Mouse (Mus musculus): ENCODE measurements around the gene Ano4. TPM values are rescaled to one million over a fixed set of nuclear protein-coding genes. Genes with fewer than 3 reads are reported as not detected.

Gene Ano4
- polyA plus RNA-seq, 1 experiment: not detected

DNA sequence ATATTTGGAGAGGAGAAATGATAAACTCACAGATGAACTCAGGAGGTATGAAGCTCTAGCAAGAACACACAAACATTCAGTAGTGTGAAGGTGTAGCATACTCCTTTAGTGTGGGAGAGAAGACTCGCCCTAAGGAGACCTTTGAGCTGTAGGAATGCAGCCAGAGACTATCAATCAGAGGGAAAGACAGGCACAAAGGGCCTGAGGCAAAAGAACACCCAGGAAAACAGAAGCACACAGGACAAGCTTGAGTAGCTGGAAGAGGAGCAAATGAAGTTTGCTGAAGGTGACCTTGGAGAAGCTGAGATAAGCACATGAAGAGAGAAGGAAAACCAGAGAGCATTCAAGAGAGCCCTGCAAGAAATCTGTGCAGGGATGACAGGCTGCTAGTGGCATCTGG is 25.5 kb upstream of the Ano4 start:
- Histone ChIP-seq H3K27me3 (ENCODE audit: control insufficient read depth, insufficient read depth, insufficient read length) (no peaks in the 10 kb centered on the region), H3K79me3 (ENCODE audit: low read depth) (no peaks in the 10 kb centered on the region), H3K4me3 (ENCODE audit: insufficient read depth, poor library complexity, severe bottlenecking) (no peak overlapping the region), H3K36me3 (ENCODE audit: control insufficient read depth, insufficient read depth) (no peaks in the 10 kb centered on the region), H3K79me2 (ENCODE audit: control insufficient read depth, insufficient read depth) (no peaks in the 10 kb centered on the region), H3ac (ENCODE audit: control insufficient read depth, insufficient read length, low read depth) (no peak overlapping the region)
- TF ChIP-seq USF1 (IDR thresholded peaks at IDR 0.05; ENCODE audit: low read depth) (no peak), CEBPB (IDR thresholded peaks at IDR 0.05; ENCODE audit: low read depth) (no peak), MYOD1 (IDR thresholded peaks at IDR 0.05; ENCODE audit: control insufficient read depth, insufficient read length, low read depth) (no peak), MYOG (IDR thresholded peaks at IDR 0.05; ENCODE audit: control insufficient read depth, extremely low read depth, insufficient read length) (no peak), MAX (IDR thresholded peaks at IDR 0.05) (no peak), CTCF (IDR thresholded peaks at IDR 0.05; ENCODE audit: control insufficient read depth, insufficient read depth, insufficient read length) (no peak), FOSL1 (IDR thresholded peaks at IDR 0.05; ENCODE audit: insufficient read depth, low read length, poor library complexity, severe bottlenecking) (no peak)

DNA sequence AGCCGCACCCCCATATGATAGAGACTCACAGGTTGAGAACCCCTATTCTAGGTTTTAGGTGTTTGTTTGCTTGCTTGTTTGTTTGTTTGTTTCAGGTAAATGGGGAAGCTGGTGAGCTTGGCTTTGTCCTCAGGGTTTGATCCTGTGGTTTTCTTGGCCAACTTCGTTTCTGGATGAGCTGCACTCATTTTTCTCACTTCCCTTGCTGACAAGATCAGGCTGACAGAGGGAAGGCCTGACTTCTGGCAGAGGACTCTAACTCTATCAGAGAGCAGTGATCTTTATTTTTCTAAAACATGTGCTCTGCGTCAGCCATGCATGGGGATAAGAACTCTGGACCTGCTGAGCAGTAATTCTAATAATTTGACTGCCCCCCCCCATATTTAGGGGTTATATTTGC is 14.4 kb upstream of the Ano4 start:
- H3K79me3 ChIP-seq (ENCODE audit: low read depth): no peaks in the 10 kb centered on the region
- TF ChIP-seq CTCF (IDR thresholded peaks at IDR 0.05; ENCODE audit: control insufficient read depth, insufficient read depth, insufficient read length): no peak
- TF ChIP-seq CEBPB (IDR thresholded peaks at IDR 0.05; ENCODE audit: low read depth): no peak
- no peak for TF ChIP-seq MAX (IDR thresholded peaks at IDR 0.05)
- no peak for TF ChIP-seq MYOD1 (IDR thresholded peaks at IDR 0.05; ENCODE audit: control insufficient read depth, insufficient read length, low read depth)
- no peak for TF ChIP-seq FOSL1 (IDR thresholded peaks at IDR 0.05; ENCODE audit: insufficient read depth, low read length, poor library complexity, severe bottlenecking)
- TF ChIP-seq USF1 (IDR thresholded peaks at IDR 0.05; ENCODE audit: low read depth): no peak
- no peak for TF ChIP-seq MYOG (IDR thresholded peaks at IDR 0.05; ENCODE audit: control insufficient read depth, extremely low read depth, insufficient read length)

DNA sequence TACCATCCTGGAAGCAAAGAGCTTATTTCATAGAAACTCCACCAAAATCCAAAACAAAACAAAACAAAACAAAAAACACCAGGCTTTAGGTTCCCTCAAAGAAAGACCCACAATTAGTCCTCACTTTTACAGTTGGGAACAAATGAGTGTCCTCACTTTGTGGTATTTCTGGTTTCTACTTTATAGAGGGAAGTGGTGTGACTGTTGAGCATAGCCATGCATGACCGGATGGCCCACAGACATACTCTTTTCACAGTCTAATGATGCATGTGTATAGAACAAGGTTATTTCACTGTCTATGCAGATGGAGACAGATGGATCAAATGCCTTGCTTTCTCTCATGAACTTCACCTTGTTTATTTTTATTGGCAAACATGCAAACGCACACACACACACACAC is 10.1 kb upstream of the Ano4 start:
- Histone ChIP-seq H3K4me3 (ENCODE audit: insufficient read depth, poor library complexity, severe bottlenecking) (no peak overlapping the region), H3ac (ENCODE audit: control insufficient read depth, insufficient read length, low read depth) (no peak overlapping the region), H3K79me2 (ENCODE audit: control insufficient read depth, insufficient read depth) (no peaks in the 10 kb centered on the region), H3K27me3 (ENCODE audit: control insufficient read depth, insufficient read depth, insufficient read length) (no peaks in the 10 kb centered on the region), H3K79me3 (ENCODE audit: low read depth) (no peaks in the 10 kb centered on the region), H3K36me3 (ENCODE audit: control insufficient read depth, insufficient read depth) (no peaks in the 10 kb centered on the region)
- TF ChIP-seq FOSL1 (IDR thresholded peaks at IDR 0.05; ENCODE audit: insufficient read depth, low read length, poor library complexity, severe bottlenecking) (no peak), MYOD1 (IDR thresholded peaks at IDR 0.05; ENCODE audit: control insufficient read depth, insufficient read length, low read depth) (no peak), MYOG (IDR thresholded peaks at IDR 0.05; ENCODE audit: control insufficient read depth, extremely low read depth, insufficient read length) (no peak), USF1 (IDR thresholded peaks at IDR 0.05; ENCODE audit: low read depth) (no peak), MAX (IDR thresholded peaks at IDR 0.05) (no peak), CEBPB (IDR thresholded peaks at IDR 0.05; ENCODE audit: low read depth) (no peak), CTCF (IDR thresholded peaks at IDR 0.05; ENCODE audit: control insufficient read depth, insufficient read depth, insufficient read length) (no peak)

More for the DNA sequence above, 14.4 kb upstream of the Ano4 start:
- Histone ChIP-seq H3K36me3 (ENCODE audit: control insufficient read depth, insufficient read depth) (no peaks in the 10 kb centered on the region), H3K79me2 (ENCODE audit: control insufficient read depth, insufficient read depth) (no peaks in the 10 kb centered on the region), H3ac (ENCODE audit: control insufficient read depth, insufficient read length, low read depth) (no peak overlapping the region), H3K4me3 (ENCODE audit: insufficient read depth, poor library complexity, severe bottlenecking) (no peak overlapping the region), H3K27me3 (ENCODE audit: control insufficient read depth, insufficient read depth, insufficient read length) (no peaks in the 10 kb centered on the region)

DNA sequence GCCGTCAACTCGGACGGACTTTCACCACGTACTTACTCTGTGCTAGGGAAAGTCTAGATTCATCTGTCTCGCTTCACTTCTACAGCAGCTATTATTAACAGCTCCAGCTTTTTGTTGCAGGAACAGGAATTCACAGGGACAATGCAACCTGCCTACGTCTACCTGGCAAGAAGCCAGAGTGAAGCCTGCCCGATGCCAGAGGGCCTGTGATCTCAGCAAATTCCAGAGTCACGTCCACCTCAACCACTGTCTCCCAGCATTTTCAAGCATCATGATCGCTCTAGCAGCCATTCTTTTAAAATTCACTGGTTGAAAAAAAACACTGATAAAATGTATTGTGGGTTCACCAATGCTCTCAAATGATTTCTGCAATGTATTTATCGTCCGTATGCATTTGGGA is 6.9 kb upstream of the Ano4 start:
- TF ChIP-seq USF1 (IDR thresholded peaks at IDR 0.05; ENCODE audit: low read depth): no peak
- no peak for TF ChIP-seq MYOG (IDR thresholded peaks at IDR 0.05; ENCODE audit: control insufficient read depth, extremely low read depth, insufficient read length)
- no peak for TF ChIP-seq FOSL1 (IDR thresholded peaks at IDR 0.05; ENCODE audit: insufficient read depth, low read length, poor library complexity, severe bottlenecking)
- TF ChIP-seq CTCF (IDR thresholded peaks at IDR 0.05; ENCODE audit: control insufficient read depth, insufficient read depth, insufficient read length): no peak
- no peak for TF ChIP-seq MYOD1 (IDR thresholded peaks at IDR 0.05; ENCODE audit: control insufficient read depth, insufficient read length, low read depth)
- no peak for TF ChIP-seq MAX (IDR thresholded peaks at IDR 0.05)
- no peak for TF ChIP-seq CEBPB (IDR thresholded peaks at IDR 0.05; ENCODE audit: low read depth)
- Histone ChIP-seq H3ac (ENCODE audit: control insufficient read depth, insufficient read length, low read depth) (no peak overlapping the region), H3K27me3 (ENCODE audit: control insufficient read depth, insufficient read depth, insufficient read length) (peaks cover 2% of the 10 kb centered on the region), H3K79me2 (ENCODE audit: control insufficient read depth, insufficient read depth) (no peaks in the 10 kb centered on the region), H3K36me3 (ENCODE audit: control insufficient read depth, insufficient read depth) (no peaks in the 10 kb centered on the region), H3K4me3 (ENCODE audit: insufficient read depth, poor library complexity, severe bottlenecking) (no peak overlapping the region), H3K79me3 (ENCODE audit: low read depth) (no peaks in the 10 kb centered on the region)

DNA sequence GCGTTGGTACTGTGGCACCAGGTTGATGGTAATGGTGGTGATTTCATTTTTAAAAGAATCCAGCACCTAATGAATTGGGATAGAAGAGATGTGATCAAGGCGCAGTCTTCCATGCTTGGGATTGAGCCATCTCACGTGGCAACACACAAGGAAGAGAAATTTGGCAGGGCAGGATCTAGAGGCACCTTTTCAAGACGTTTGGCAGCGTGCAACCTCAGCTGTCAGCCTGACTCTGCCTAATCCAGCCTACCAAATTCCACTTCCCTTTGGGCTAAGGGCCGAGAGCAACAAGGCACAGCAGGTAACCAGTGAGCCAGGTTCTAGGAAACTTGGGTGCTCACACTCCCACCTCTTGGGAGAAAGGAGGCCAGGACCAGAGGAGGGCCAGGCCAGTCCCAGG is 1.0 kb upstream of the Ano4 start:
- no peak for TF ChIP-seq CEBPB (IDR thresholded peaks at IDR 0.05; ENCODE audit: low read depth)
- TF ChIP-seq MYOG (IDR thresholded peaks at IDR 0.05; ENCODE audit: control insufficient read depth, extremely low read depth, insufficient read length): no peak
- TF ChIP-seq MAX (IDR thresholded peaks at IDR 0.05): no peak
- no peak for TF ChIP-seq USF1 (IDR thresholded peaks at IDR 0.05; ENCODE audit: low read depth)
- TF ChIP-seq CTCF (IDR thresholded peaks at IDR 0.05; ENCODE audit: control insufficient read depth, insufficient read depth, insufficient read length): no peak
- TF ChIP-seq MYOD1 (IDR thresholded peaks at IDR 0.05; ENCODE audit: control insufficient read depth, insufficient read length, low read depth): no peak
- TF ChIP-seq FOSL1 (IDR thresholded peaks at IDR 0.05; ENCODE audit: insufficient read depth, low read length, poor library complexity, severe bottlenecking): no peak
- Histone ChIP-seq H3K27me3 (ENCODE audit: control insufficient read depth, insufficient read depth, insufficient read length) (peaks cover 11% of the 10 kb centered on the region), H3K79me2 (ENCODE audit: control insufficient read depth, insufficient read depth) (no peaks in the 10 kb centered on the region), H3K4me3 (ENCODE audit: insufficient read depth, poor library complexity, severe bottlenecking) (no peak overlapping the region), H3ac (ENCODE audit: control insufficient read depth, insufficient read length, low read depth) (no peak overlapping the region), H3K36me3 (ENCODE audit: control insufficient read depth, insufficient read depth) (no peaks in the 10 kb centered on the region), H3K79me3 (ENCODE audit: low read depth) (no peaks in the 10 kb centered on the region)

DNA sequence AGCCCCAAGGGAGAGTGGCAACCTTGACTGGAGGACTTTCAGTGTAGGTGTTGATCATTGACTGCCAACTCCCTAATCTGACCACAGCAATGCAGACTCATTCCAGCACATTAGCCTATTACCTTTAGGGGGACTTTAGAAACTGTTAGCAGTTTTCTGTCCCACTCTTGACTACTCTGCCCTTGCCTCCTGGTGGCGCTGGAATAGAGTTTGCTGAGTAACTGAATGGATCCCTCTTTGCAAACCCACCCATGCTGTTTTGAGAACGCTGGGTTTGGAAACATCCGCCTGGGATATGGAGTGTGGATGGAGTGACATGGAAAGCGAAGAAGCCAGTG is 603 bp upstream of the Ano4 start:
- no peak overlapping the region for H3ac ChIP-seq (ENCODE audit: control insufficient read depth, insufficient read length, low read depth)
- no peaks in the 10 kb centered on the region for H3K36me3 ChIP-seq (ENCODE audit: control insufficient read depth, insufficient read depth)
- no peaks in the 10 kb centered on the region for H3K79me2 ChIP-seq (ENCODE audit: control insufficient read depth, insufficient read depth)
- no peaks in the 10 kb centered on the region for H3K79me3 ChIP-seq (ENCODE audit: low read depth)
- no peak overlapping the region for H3K4me3 ChIP-seq (ENCODE audit: insufficient read depth, poor library complexity, severe bottlenecking)
- no peak for TF ChIP-seq CEBPB (IDR thresholded peaks at IDR 0.05; ENCODE audit: low read depth)
- no peak for TF ChIP-seq MAX (IDR thresholded peaks at IDR 0.05)
- no peak for TF ChIP-seq MYOD1 (IDR thresholded peaks at IDR 0.05; ENCODE audit: control insufficient read depth, insufficient read length, low read depth)
- TF ChIP-seq MYOG (IDR thresholded peaks at IDR 0.05; ENCODE audit: control insufficient read depth, extremely low read depth, insufficient read length): no peak
- no peak for TF ChIP-seq FOSL1 (IDR thresholded peaks at IDR 0.05; ENCODE audit: insufficient read depth, low read length, poor library complexity, severe bottlenecking)
- TF ChIP-seq USF1 (IDR thresholded peaks at IDR 0.05; ENCODE audit: low read depth): no peak
- no peak for TF ChIP-seq CTCF (IDR thresholded peaks at IDR 0.05; ENCODE audit: control insufficient read depth, insufficient read depth, insufficient read length)
- peaks cover 11% of the 10 kb centered on the region for H3K27me3 ChIP-seq (ENCODE audit: control insufficient read depth, insufficient read depth, insufficient read length)
